Mouse (Mus musculus) fibroblast of lung, adult 2 months (primary cell): Measurements from ENCODE around the gene Wiz.

ENCODE experiments used
- DNase-seq: peaks from one replicate; pipeline ENCODE4 v3.0.0-alpha.2; 2011; ENCODE audit warnings: low read depth

Gene Wiz

GRCm38 (mm10) chr17:32389101-32389659 is at the start of gene Wiz:
Wiz (minus strand) TSS chr17:32389439.
- DNase-seq = peak; percentile 51

- DNase-seq = no peak
Observed at GRCm38 (mm10) chr17:32437106-32437505, 47.9 kb upstream of the Wiz start.

GRCm38 (mm10) chr17:32435151-32435550 is 45.9 kb upstream of the Wiz start:
- DNase-seq = peak; percentile 17

- DNase-seq = no peak
Observed at GRCm38 (mm10) chr17:32434324-32434723, 45.1 kb upstream of the Wiz start.

GRCm38 (mm10) chr17:32431972-32432371 is 42.7 kb upstream of the Wiz start:
- DNase-seq = no peak

- no peak for DNase-seq
Observed at GRCm38 (mm10) chr17:32426610-32427009, 37.4 kb upstream of the Wiz start.

GRCm38 (mm10) chr17:32424034-32424433 is 34.8 kb upstream of the Wiz start, which contains the start of gene Pglyrp2:
Pglyrp2 (minus strand) TSS chr17:32424167.
- no peak for DNase-seq

- DNase-seq = no peak
Observed at GRCm38 (mm10) chr17:32420781-32421180, 31.5 kb upstream of the Wiz start.

GRCm38 (mm10) chr17:32419989-32420388 is 30.8 kb upstream of the Wiz start:
- DNase-seq = no peak

GRCm38 (mm10) chr17:32416771-32417170 is 27.5 kb upstream of the Wiz start:
- DNase-seq = no peak

- no peak for DNase-seq
Observed at GRCm38 (mm10) chr17:32415417-32416020, 26.3 kb upstream of the Wiz start.

GRCm38 (mm10) chr17:32411898-32412297 is 22.7 kb upstream of the Wiz start:
- DNase-seq = no peak

GRCm38 (mm10) chr17:32403417-32403816 is 14.2 kb upstream of the Wiz start, which contains the start of gene Rasal3:
Rasal3 (minus strand) TSS chr17:32403583.
- no peak for DNase-seq

- DNase-seq = no peak
Observed at GRCm38 (mm10) chr17:32402779-32403157, 13.5 kb upstream of the Wiz start.

- no peak for DNase-seq
Observed at GRCm38 (mm10) chr17:32402011-32402778, 13.0 kb upstream of the Wiz start.

GRCm38 (mm10) chr17:32396266-32396665 is 7.0 kb upstream of the Wiz start:
- DNase-seq = no peak

- no peak for DNase-seq
Observed at GRCm38 (mm10) chr17:32393944-32394343, 4.7 kb upstream of the Wiz start.

- DNase-seq = no peak
Observed at GRCm38 (mm10) chr17:32388370-32389100, 704 bp downstream of the Wiz start.

GRCm38 (mm10) chr17:32387986-32388369 is 1.3 kb downstream of the Wiz start:
- DNase-seq = no peak

- DNase-seq = no peak
Observed at GRCm38 (mm10) chr17:32386659-32387432, 2.4 kb downstream of the Wiz start.

GRCm38 (mm10) chr17:32383661-32384060 is 5.6 kb downstream of the Wiz start:
- no peak for DNase-seq

- DNase-seq = no peak
Observed at GRCm38 (mm10) chr17:32382576-32382975, 6.7 kb downstream of the Wiz start.
